Mouse (Mus musculus) T-helper 1 cell (primary cell): ENCODE measurements around the gene Sirt3.

Source experiments
- in situ Hi-C: fragments of 300-600 bp; cut with MboI, MseI; formaldehyde crosslinking; loops from one replicate; pipeline ENCODE4 v1.15.1; 2025; ENCODE audit warnings: high pct_unique_total_duplicates

Sirt3 gene

DNA sequence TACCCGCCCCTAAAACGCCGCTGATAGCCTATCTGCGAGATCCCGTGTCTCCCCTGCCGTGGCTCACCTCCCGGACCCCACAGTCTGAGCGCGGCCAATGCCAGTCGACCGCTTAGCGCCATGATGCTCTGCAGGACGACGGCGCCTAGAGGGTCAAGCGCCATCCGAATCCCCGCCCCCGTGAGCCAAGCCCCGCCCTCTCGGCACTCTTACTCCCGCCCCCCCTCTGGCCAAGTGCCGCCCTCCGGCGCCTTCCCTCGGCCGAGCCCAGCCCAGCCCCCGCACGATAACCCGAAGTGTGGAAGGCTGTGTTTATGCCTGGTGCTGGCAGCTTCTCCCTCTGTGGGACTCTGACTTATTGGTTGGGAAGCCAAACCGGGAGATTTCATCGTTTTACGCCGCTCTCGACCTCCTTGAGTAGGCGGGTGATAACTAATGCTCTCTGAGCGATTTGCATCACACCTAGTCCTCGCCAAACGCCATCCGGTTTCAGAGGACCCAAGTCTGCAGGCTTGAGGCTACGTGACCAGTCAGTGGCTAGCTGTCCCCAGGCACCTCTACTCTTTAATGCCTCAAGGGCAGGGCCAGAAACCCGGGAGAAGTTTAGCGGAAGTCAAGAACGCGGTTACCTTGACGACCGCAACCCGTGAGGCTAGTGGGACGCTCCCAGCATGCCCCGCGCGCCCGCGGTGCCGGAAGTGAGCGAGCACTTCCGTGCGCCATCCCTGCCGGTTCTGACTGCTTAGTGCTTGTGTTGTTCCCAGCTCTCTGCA, at the start of gene Sirt3, which contains the start of gene Psmd13:
Gene Sirt3 (minus strand): TSS at position 614 of the 773 bp plus-strand sequence.
Gene Psmd13 (plus strand): TSS at position 273 of the 773 bp plus-strand sequence.
- in situ Hi-C loops = no loop called here

DNA sequence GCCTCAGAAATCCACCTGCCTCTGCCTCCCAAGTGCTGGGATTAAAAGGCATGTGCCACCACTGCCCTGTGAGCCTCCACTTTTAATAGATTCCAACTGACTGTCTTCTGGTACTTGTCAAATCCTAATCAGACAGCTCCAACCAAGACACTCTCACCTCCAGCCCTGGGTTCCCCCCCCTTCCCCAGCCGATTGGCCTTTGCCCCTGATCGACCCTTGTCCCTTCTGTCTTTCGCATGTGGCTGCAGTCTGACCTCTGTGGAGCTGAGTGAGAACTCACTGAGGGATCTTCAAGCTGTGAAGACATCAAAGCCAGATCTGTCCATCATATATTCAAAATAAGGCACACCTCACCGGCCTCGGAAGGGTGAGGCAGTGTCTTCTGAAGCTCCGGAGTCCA, 45.1 kb upstream of the Sirt3 start:
- in situ Hi-C loops = no loop called here

DNA sequence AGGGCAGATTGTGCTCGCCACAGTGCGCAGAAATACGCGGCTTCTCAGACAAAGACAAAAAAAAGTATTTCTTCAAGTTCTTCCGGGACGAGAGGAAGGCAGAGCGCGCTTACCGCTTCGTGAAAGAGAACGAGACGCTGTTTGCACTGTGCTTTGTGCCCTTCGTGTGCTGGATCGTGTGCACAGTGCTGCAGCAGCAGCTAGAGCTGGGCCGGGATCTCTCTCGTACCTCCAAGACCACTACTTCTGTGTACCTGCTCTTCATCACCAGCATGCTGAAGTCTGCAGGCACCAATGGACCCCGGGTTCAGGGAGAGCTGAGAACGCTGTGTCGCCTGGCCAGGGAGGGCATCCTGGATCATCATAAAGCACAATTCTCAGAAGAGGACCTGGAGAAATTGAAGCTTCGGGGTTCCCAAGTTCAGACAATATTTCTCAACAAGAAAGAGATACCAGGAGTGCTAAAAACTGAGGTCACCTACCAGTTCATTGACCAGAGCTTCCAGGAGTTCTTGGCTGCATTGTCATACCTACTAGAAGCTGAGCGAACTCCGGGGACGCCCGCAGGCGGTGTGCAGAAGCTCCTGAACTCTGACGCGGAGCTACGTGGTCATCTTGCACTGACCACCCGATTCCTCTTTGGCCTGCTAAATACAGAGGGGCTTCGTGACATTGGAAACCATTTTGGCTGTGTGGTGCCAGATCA, 41.1 kb upstream of the Sirt3 start:
- in situ Hi-C loops = no loop called here

DNA sequence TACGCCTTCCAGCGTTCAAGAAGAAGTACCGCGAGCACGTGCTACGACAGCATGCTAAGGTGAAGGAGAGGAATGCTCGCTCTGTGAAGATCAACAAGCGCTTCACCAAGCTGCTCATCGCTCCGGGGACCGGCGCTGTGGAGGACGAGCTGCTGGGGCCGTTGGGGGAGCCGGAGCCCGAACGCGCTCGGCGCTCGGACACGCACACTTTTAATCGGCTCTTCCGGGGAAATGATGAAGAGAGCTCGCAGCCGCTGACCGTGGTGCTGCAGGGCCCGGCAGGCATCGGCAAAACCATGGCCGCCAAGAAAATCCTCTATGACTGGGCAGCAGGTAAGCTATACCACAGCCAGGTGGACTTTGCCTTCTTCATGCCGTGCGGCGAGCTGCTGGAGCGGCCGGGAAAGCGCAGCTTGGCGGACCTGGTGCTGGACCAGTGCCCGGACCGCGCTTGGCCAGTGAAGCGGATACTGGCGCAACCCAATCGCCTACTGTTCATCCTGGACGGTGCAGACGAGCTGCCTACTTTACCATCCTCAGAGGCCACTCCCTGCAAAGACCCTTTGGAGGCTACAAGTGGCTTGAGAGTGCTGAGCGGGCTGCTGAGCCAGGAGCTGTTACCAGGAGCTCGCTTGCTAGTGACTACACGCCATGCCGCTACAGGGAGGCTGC, 40.4 kb upstream of the Sirt3 start:
- in situ Hi-C loops = no loop called here

DNA sequence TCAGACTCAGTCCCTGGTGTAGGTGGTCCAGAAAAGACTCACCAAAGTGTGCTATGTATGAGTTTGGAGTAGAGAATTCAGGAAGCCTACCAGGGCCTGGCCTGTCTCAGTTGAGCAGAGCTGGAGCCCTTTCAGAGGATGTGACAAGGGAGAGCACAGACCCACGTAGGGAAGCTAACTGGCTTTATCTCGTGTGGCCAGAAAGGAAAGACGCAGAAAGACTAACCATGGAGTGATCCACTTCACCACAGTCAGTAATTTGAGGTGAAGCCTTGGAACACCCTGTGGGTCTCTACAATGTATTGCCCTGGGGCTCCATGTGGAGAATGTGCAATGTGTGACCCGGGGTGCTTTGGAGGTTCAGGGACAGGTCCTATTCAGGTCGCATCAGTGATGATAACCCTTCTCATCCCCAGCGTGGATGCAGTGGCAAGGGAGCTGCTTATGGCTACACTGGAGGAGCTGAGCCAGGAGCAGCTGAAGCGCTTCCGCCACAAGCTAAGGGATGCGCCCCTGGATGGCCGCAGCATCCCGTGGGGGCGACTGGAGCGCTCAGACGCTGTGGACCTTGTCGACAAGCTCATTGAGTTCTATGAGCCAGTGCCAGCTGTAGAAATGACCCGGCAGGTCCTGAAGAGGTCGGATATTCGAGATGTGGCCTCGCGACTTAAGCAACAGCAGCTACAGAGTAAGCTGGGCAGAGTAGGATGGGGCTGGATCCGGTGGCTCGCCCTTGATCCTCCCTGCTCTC, 39.3 kb upstream of the Sirt3 start:
- in situ Hi-C loops = no loop called here

DNA sequence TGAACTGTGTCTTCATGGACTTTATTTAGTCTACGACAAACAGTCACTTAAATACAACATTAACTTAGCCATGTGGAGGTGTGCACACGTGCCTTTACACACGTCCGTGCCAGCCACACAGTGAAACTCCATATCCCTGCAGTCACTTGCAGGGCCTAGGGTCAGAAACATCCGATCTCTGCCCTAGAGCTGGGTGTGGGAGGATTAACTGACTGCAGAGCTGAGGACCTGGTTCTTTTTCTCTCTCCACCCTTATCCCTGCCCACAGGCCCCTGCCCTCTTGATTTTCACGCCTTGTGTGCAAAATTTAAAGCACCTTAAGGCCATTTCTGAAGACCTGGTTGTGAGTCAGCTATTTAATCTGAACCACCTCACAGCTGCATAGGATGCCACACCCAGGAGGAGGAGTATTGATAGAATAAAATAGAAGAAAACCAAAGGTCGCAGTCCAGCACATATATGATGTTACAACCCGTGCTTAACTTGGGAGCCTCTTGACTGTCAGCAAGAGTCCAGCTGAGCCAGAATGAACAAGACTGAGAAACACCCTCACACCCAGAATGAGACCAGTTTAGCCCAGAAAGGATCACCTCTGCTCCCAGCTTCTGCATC, 38.4 kb upstream of the Sirt3 start, which contains the start of gene Nlrp6:
Gene Nlrp6 (plus strand): TSS at position 485 of the 612 bp plus-strand sequence.
- in situ Hi-C loops = no loop called here

DNA sequence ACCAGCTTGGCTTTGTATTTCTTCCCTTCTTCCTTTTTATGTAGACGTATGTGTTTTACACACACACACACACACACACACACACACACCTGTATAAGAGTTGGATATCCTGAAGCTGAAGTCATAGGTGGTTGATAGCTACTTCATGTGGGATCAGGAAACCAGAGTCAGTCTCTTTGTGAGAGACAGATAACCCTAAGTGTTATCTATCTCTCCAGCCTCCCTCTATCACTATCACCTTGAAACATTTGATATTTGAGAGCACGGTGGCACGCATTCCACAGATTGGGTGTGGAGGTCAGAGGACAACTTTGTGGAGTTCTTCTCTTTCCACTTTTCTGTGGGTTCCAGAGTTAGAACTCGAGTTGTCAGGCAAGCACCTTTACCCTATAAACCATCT, 37.8 kb upstream of the Sirt3 start:
- in situ Hi-C loops = no loop called here

DNA sequence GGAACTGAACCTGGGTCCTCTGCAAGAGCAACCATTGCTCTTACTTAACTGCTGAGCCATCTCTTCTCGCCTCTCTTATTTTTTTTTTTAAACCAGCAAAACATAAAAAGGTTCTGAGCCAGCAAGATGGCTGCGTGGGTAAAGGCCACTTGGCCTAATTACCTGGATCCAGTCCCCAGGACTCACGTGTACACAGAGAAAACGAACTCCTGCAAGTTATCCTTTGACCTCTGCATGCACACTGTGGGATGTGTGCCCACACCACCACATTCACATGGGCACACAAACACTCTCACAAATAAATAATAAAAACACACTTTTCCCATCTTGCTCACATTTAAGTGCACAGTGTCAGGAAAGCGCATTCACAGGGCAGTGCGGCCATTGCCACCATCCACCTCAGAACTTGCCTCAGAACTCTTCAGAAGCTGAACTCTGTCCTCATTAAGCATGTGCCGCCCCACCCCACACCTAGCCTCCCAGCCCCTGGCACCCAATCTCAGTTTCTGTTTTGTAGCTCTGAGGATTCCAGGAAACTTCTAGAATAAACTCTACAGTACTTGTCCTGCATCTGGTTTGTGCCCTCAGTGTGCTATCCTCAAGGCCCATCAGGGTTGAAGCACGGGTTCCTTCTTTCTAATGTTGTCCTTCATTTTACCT, 32.1 kb upstream of the Sirt3 start:
- in situ Hi-C loops = no loop called here

DNA sequence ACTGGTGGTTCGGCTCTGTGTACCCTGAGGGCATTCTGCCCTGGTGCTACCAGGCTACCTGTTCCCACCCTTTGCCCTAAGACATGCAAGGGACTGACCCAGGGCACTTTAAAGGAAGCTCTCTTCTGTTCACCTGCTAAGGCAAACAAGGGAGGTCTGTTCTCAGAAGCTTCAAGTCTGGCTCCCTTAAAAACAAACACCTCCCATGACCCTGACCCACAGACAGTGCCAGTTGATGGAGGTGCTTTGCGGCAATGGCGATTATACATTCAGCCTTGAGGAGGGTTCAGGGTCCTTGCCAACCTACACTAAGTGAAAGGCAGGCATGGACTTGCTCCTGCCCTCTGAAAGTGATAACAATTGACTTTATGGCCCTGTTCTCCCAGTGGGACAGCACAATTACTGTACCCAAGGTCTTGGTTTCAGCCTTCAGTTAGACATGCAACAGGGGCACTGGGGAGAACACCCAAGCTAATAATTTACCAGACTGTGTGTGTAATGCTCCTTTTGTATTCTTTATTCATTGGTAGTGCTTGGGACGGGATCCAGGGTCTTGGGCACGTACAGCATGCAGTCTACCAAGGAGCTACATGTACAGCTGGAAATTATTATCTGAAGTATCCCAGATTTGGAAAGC, 30.9 kb upstream of the Sirt3 start:
- in situ Hi-C loops = no loop called here

DNA sequence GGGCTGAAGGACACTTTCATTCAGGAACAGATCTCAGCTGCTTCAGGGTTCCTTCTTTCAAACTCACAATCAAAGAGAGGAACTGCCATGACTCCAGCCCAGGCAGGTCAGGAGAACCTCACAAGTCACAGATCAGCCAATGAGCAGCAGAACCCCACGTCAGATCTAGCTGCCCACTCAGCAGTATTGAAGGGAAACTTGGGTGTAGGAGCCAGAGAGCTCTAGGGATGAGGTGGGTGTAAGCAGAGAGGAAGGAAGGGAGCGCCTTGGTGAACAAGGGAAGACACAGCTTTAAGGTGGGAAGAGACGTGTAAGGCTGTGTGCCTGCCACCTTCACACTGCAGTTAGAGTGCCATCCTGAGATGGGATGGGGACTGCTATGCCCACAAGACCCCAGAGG, 30.2 kb upstream of the Sirt3 start:
- in situ Hi-C loops = no loop called here

DNA sequence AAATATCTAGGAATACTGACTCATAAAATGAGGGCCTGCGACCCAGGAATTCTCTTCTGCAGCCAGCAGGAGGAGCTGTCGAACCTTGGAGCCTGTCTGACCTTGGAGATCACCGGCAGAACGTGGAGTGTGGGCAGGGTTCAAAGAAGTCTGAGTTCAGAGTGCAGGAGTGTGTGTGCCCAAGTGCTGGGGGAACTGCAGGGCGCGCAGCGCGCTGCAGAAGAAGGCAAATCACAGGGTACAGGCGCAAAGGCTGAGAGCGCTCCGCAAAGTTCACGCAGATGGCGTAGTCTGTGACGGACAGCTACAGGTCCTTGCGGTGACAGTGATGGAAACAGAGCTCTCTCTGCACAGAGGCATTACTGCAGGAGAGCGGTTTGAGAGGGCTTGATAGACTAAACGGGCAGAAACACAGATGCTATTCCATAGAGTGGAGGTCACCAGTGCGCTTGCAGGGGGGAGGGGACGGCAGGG, 26.6 kb upstream of the Sirt3 start:
- in situ Hi-C loops = no loop called here

DNA sequence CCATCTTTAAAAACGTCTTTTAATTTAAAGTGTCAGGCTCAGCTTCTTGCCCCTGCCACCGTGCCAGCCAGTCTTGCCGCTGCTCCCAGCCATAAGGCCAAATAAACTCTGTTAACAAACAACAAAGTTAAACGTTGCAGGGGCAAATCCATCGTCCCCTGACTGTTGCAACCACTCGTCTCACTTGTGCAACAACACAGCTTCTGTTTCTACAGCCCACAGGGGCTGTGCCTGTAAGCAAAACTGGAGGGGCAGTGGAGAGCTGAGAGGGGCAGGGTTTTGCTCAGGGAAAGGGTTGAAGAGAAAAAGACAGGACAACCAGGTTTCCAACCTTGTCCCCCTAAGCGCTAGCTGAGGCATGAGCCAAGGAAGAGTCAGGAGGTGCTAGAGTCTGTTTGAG, 26.1 kb upstream of the Sirt3 start:
- in situ Hi-C loops = no loop called here

DNA sequence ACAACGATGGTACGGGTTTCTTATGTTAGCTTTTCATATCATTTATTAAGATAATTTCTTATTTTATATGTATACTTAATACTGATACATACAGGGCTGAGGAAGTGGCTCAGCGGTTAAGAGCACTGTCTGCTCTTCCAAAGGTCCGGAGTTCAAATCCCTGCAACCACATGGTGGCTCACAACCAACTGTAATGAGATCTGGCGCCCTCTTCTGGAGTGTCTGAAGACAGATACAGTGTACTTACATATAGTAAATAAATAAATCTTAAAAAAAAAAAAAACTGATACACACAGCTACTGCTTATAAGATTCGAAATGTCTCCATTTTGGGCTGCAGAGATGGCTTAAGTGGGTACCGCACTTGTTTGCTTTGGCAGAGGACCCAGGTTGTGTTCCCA, 25.6 kb upstream of the Sirt3 start:
- in situ Hi-C loops = no loop called here

DNA sequence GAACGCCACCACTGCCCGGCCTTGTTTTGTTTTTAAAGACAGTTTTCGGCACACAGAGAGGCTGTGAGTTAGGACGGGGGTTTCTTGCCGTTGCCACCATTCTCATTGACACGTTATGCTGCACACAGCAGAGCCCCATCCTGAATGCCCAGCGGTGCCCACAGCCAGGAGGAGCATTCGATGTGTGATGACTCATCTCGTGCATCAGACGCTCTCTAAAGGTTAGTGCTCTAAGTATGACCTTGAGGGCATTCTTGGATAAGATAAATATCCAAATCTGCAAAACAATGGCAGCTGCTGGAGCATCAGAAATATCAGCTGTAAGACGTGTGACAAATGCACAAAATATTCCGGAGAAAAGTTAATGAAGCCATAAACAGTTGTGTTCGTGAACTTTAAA, 25.0 kb upstream of the Sirt3 start:
- in situ Hi-C loops = no loop called here

DNA sequence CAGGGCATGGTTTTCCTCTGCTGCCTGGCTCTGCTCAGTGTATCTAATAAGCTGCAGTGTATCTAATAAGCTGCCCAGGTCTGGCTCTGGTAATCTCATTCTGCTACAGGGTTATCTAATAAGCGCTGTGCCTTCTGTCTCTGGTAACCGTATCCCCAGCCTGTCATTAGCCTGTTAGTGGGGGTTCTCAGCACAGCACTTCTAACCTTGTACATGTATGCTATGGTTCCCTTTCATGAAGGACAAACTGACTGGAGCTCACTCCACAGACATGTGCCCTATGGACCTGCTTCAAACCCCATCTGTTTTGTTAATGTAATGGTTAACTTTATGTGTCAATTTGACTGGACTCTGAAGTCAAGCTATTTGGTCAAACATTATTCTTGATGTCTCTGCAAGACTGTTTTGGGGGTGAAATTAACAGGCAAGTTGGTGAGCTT, 23.6 kb upstream of the Sirt3 start:
- in situ Hi-C loops = no loop called here

DNA sequence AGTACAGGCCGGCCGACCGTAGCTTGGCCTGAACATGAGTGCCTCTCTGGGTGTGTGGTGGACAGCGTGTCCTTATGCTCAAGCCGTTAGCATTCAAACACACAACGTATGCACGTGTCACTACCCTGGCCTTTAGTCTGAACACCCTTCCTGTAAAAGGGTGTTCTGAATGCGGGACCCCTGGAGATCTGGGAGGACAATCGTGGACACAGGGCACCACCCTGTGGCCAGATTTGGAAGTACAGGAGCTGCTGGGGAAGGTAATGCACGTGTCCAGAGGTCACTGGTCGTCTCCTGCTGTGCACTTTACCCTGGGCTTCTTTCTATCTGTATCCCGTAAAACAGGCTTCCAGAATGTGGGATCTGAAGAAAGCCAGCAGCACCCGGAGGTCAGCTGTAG, 21.1 kb upstream of the Sirt3 start:
- in situ Hi-C loops = loop anchor here (5.0 kb wide), 1 partner anchor 61 kb away; no protein-coding TSS in a partner anchor

DNA sequence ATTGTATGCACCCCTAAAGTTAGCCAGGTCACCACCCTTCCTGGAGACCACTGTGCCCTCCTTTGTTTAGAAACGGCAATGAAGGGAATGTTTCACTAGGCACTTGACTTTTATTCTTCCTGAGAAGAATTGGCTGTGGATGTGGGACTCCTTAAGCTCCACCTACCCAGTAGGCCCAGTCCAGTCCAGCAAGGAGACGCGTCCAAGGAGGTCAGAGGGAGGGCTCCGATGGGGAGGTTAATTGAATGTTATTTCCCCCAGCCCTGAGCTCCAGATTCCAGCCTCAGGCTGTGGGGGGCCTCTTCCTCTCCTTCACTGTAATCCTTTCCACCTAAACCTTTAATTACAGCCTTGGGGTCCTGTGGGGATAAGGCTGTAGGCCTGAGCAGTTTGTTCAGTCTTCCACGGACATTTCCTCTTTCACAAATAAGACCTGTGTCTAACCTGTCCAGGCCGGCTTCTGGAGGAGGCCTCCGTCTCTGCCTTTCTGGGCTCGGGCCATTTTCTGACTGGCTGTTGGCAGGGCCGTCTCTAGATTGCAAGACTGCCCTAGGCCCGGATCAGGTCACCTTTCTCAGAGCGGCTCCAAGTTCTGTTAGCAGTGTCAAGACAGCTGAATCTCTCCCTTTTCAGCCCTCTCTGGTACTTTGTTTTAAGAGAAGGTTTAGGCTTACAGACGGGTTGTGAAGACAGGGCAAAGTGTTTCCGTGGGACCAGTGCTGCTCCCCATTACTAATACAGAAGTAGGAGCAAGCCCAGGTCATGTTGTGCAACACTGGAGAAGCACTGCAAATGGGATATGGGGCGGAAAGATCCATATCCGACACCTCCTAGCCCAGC, 20.1 kb upstream of the Sirt3 start:
- in situ Hi-C loops = loop anchor here (5.0 kb wide), 1 partner anchor 60 kb away; no protein-coding TSS in a partner anchor

DNA sequence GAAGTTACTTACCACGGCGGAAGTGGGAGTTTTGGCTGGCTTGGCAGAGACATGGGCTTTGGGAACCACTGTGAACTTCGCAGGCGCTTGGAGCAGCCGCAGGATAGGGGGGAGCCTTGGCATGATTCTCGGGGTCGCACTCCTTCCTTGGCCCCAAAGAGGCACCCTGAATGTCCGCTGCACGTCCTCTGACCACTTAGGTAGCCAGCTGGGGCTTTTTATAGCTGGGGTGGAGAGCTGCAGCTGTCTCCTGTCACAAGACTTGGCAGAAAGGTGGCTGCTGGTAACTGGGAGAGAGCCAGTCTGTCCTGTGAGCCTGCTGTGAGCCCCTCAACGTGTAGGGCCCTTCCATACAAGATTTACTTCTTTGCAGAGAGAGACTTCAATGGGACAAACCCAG, 18.1 kb upstream of the Sirt3 start, which contains the start of gene Cox8b:
Gene Cox8b (minus strand): TSS at position 227 of the 400 bp plus-strand sequence.
- in situ Hi-C loops = loop anchor here (5.0 kb wide), 1 partner anchor 58 kb away; no protein-coding TSS in a partner anchor

DNA sequence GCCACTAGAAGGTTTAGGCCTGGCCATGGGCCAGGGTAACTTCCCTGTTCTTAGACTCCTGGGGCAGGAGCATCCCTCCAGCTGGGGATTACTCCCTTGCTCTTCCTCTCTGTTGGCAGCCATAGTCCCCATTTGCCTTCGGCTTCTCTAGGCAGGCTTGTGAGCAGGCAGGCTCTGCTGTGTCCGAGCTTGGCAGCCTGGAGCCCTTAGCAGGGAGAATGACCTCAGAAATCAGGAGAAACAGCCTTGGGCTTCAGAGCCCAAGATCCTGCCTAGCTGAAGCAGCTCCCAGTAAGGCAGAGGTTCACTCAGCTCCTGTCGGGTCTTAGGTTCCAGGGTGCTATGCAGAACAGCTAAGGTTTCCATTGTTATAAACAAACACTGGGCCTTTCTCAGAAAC, 17.0 kb upstream of the Sirt3 start:
- in situ Hi-C loops = no loop called here
